Mouse (Mus musculus): ENCODE measurements around the gene Gpr55.
A peak's percentile ranks its signal among the peaks of the same experiment; 100 is the strongest.

Gene Gpr55

DNA sequence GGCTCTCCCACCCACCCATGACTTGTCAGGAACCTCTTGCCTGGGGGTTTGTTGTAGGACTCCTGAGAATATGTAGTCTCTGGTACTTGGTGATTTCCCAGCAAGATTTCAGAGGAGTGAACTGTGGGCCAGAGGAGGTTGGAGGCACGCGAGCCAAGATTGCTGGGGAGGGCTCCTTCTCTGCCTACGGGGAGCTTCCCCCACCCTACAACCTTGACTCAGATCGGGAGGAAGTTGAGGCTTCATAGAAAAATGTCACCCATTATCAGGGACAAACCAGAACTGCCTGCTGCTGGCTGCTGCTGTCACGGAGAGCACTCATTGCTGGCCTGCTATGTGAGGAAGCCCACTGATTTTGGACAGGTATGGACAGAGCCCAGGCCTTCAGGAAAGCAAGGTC is 3.5 kb downstream of the Gpr55 start:
- DNase-seq, result no peak

DNA sequence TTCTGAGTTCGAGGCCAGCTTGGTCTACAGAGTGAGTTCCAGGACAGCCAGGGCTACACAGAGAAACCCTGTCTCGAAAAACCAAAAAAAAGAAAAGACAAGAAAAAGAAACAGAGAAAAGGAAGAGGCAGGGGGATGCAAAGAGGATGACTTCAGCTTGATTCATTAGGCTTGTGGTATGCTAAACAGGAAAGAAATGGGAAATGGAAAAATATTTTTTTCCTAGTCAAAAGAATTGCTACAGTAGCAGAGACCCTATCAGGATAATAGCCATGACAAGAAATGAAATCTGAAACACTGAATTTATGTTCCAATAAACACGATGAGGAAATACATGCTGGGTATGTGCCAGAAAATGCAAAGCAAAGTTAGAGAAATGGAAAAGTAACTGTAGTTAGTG is 5.7 kb downstream of the Gpr55 start:
- DNase-seq, result no peak

DNA sequence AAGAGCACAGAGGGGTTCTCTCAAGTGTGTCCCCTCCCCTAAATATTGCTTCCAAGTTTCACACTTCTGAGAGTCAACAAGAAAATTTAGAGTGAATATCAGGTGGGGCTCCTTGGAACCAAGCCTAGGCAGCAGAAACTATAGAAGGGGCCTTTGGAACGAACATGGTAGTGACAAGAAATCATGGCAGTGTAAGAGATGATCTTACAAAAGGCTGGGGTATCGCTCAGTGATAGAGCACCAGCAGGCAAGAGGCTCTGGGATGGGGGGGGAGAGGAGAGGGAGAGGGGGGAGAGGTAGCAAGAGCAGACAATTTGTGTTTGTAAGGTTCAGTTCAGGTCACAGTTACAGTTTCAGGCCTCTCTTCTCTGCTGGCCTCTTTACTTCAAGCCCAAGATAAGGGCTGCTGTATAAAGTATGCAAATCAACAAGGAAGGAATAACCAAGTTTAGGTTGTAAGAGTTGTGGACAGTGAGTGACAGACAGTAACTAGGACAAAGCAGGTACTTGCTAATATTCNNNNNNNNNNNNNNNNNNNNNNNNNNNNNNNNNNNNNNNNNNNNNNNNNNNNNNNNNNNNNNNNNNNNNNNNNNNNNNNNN is 11.6 kb downstream of the Gpr55 start:
- no peak for DNase-seq

DNA sequence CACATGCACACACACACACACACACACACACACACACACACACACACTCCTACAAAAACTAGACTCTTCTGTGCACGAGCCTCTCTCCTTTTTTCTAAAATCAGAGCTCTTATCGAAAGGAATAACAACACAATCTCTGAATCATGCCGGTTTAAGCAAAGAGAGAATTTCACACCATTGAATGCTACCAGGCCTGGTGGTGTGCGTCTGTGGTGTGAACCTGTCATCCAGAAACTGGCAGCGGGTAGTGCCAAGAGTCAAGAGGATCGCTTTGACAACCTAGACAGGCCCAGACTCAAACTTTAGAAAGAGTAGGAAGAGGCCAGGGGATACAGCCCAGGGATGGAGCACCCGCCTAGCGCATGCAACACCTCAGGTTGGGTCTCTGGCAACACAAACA is 18.5 kb downstream of the Gpr55 start:
- DNase-seq, result no peak

DNA sequence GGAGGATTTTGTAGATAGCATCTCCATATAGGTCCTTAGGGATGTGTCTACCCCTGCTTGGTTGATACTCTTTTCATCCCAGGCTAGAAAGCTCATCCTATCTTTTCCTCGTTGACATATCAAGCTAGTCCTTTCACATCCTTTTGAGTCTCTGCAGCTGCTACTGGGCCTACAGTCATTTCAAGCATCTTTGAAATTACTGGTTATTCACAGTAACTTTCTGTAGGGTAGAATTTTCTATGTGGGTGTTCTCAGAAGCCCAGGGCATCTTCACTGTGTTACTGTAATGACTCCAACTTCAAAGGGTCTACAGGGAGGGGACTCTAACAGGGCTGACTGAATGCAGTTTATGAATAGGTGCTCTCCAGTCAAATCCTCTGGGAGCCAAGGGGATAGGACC is 23.5 kb downstream of the Gpr55 start:
- DNase-seq, result no peak

DNA sequence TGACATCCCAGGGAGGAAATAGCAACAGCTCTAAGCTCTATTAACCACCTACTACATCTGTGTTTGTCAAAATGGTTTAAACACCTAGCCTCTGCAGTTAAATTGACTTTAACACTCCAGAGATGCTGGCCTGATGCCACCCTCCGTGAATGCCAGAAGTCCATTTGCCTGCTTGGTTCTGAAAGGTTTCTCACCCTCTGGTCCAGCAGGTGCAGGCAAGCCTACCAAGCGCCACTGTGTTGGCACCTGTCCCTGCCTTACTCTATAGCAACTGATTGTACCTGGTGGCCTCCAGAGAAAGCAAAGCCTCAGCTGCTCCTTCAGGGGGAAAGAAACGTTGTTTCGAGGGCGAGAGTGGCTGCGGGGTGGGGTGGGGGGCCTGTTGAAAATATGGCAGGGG is 24.5 kb downstream of the Gpr55 start:
- no peak for DNase-seq

DNA sequence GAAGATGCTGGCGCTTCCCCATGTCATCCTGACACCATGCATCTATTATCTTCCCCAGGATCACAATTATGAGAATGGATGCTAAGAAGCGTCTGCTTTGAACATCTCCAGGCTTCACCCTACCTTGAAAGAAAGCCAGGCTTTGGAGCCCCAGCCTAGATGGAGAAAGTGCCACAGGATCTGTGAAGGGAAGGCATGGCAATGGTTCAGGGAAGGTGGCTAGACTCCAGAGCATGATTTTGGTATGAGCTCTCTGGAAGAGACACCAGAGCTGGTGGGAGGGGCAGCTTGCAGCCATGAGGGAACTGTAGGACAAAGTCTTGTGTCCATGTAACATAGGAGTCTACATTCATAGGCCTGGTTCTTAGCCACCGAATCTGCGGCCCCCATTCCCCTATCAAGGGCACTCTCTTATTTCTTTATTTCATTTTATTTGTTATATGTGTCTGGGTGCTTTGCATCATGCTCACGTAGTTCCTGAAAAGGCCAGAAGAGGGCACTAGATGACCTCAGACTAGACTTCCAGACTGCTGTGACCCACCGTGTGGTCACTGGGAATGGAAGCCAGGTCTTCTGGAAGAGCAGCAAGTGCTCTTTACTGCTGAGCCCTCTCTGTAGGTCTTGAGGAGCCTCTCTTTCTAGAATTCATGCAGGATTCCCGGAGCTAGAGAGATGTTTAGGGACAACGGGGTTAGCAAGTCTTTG is 25.5 kb downstream of the Gpr55 start:
- peak; percentile 51 for DNase-seq

DNA sequence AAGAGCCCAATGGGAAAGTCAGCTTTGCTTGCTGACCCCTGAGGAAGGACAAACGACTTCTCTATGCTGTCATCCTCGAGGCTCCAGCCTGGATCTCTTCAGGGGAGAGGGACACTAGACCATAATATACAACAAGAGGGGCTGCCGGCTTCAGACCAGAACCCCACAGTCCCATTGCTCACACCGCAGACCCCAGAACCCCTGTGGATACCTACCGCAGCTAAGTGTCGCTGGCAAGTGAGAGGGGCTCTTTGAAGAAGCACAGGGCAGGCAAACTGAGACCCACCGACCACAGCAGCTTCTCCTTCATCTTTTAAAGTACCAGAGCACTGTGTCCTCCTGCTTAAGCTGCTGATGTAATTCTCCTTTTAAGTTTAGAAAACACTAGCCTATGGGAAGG is 26.2 kb downstream of the Gpr55 start:
- no peak for DNase-seq

DNA sequence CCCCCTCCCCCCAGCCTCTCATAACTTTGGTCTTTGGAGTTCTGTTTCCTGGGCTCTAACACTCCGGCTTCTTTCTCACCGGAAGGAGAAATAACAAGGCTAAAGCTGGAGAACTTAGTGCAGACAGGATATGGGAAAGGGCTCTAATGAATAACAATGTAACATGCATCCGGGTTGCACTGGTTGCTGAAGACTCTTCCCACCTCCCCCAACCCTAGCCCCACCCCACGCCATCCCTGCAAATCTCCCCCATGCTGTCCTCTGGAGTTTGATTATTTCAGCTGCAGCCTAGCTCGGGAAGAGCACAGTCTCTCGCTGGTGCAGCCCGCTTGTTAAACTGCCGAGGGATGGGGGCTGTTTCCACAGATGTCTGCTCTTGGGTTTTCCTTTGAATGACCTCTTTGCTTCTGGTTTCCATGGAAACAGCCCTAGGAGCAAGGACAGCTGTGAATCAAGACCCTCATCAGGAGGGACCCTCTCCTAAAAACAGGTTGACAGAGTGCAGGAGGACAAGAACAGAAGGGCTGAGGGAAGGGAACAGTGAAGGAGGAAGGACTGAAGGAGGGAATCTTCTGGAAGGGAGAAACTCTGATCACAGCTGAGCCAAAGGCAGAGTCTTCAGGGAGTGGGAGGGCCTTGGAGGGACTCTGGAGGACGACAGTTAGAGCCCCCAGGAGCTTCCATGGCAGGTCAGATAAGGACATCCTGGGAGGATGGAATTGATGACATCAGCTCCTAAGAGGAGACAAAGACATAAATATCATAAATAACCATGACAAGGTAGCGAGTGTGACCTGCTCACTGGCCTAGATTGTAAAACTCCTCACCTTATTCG is 27.0 kb downstream of the Gpr55 start:
- DNase-seq, result no peak

DNA sequence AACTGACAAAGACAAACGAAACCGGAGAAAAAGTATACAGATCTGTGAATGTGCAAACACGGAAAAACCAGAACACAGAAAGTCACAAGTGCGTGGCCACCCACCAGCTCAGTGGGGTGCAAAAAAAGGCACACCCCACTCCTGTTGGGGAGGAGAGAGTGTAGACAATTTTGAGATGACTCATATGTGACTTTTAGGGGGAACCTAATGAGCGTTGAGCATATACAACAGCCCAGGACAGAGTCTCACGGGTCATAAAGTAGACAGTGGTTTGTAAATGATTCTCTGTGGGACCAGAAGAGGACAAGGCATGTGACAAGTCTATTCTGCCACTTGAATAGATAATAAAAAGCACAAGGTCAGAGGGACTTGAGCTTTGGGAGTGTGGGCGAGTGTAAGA is 27.6 kb downstream of the Gpr55 start:
- no peak for DNase-seq

DNA sequence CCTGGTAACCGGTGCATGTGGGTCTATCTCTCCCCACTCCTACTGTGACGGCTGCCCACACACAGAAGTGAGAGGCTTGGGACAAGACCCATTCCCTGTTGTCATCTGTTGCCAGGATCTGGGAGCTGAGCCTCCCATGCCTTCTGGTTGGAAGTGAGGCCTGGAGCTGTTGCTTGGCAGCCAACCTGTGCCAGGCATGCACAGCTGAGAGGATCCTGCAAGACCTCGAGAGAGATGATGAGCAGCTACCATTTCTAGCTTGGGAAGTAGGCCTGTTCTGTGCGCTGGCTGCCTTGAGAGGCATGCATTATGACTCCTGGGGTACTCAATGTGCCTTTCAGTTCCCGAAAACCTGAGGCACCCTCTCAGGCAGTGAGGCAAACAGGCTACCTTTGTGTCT is 29.6 kb downstream of the Gpr55 start:
- no peak for DNase-seq

DNA sequence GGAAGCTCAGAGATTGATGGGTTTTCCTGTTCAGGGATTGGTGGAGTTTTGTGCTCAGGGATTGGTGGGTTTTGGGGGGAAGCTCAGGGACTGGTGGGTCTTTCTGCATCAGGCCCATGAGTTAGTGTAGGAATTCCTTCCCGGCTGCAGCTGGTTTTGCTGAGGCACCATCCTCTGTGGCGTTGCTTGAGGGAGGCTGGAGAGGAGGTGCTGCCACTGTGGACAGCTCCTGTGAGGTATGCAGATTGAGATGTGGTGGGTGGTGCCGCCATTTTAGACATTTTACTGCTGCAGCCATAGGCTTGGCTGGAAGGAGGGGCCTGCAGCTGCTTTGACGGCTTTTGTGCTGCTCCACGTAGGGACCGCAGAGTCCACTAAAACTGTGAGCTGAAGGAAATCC is 31.4 kb downstream of the Gpr55 start:
- DNase-seq, result no peak

DNA sequence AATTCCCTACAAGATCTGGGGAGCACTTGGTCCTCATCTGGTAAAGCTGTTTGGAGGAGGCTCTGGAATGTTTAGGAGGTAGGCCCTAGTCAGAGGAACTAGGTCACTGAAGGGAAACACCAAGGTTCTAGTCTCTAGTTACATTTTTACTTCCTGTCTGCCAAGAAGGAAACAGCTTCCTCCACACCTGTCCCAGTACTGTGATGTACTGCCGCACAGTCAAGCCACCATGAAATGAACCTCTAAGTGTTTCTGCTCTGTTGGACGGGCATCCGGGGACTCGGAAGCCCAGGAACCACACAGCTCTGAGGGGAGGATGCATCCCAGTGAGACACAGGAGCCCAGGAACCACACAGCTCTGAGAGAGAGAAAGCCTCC is 32.1 kb downstream of the Gpr55 start:
- no peak for DNase-seq

DNA sequence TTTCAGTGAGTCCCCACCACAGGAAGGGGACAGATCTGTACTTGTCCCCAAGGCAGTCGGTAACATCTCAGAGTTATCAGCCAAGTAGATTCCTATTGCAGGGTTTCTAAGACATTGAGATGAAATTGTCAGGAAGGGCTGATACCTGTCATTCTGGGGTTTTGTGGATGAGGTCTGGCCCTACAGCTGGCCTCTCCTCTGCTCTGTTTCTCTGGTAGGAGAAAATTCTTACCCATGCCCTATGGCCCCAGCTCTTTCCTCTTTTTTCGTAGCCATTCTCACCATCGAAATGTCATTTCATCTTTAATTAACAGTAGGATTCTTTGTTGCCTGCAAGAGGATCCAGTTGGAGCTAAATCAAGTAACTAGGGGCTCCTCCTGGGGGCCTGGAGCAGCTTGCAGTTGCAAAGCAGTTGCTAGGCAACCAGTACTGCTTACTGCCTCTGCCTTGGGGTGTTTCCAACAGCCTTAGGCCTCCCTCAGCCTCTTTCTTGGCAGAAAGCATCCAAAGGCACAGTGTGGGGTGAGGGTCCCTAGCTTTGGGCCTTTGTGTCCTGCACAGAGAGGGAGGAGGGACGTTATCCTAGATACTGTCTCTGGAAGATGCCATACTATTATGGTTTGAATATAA is 32.6 kb downstream of the Gpr55 start, which contains the start of gene 4933407L21Rik:
Gene 4933407L21Rik, plus strand, starts transcription at position 427 of the 631 bp plus-strand sequence.
- no peak for DNase-seq

DNA sequence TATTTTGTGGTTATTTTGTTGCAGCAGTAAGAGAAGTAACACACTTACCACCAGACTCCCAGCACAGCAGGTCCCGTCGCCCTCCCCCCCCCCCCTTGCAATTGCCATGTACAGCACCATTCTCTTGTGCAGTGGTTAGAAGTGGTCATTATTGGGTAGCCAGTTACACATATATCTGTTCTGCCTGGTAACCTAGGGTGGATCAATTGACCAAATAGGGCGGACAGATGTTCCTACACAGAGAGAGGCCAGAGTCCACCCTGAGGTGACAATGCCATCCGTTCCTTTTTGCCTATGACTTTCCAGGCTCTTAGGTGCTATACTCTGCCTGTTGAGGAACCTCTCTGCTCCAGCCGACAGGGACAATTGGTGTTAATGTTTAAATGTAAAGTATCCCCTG is 35.6 kb downstream of the Gpr55 start:
- no peak for DNase-seq

DNA sequence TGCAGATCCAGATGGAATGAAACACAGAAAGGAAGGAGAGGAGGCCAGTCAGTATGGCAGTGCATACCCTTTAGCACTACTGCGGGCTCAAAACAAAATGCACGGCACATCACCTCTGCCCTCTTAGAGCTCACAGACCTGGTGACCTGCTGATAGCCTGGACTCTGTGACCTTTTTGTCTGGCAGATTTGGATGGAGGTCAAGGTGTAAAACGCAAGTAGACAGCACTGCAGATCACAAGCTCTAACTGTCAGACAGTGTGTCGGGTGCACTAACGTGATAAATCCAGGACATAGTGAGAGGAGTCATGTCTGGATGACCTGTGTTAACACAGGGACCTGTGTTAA is 38.0 kb downstream of the Gpr55 start:
- DNase-seq, result no peak

DNA sequence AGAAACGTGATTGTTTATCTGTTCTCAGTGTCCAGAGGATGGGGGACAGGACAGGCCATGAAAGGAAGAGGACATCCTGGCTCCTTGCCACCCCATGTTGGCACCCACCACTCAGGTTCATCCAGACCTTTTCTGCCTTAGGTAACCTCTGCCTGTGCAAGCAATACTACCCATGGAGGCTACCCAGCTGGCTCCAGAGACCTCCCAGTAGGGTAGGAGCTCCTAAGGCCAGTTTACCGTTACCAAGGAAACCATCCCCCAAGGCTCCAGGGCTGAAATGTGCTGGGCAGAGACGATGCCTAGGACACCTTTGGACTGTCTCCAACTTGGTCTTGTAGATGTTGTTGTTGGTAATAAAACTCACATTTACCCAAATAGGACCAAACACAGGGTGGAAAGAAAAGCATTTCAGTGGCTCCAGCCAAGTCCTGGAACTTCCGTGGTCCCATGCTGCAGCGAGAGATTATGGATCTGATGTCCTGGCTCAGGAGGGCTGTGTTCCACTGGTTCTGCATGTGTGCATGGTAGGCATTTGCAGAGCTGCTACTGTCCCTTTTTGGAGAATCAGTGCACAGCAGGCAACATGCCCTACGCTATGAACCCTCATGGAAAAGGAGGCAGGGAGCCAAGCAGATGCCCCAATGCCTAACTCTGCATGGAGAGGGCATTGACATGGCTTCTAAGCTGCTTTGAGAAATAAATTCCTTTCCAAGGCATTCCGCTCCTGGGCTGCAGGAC is 38.5 kb downstream of the Gpr55 start:
- DNase-seq, result no peak

DNA sequence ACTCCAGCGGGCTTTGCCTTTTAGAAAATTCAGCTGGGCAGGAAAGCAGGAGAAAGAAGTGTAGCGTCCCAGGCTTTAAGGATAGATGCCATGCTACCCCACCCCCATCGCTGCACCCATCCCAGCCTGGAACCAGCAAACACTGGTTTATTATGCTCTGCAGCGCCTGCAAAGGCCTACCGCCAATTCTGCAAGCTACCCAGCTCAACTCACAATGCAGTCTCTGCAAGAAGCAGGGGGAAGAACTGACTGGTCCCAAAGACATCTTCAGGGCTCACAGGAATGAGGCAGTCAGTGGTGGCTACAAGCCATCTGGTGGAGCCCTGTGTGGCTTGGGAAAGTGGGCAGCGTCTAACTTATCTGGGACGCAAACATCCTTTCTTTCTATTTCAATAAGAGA is 39.1 kb downstream of the Gpr55 start:
- no peak for DNase-seq

DNA sequence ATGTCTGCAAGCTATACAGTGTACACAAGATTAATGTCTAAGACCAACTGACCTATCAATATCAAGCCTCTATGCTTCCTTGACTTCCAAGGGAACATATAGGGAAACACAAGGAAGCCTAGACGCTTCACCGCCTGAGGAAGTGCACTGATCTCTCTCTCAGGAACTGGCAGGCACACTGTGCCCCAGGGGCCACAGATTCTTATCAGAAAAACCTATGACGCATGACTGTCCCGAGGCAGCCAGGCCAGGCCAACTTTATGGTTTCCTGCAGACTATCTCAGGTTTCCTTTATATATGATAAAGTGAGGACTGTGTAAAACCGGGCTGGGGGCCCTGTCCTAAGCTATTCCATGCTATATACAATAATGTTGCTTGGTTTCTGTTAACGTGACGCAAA is 41.2 kb downstream of the Gpr55 start:
- no peak for DNase-seq

DNA sequence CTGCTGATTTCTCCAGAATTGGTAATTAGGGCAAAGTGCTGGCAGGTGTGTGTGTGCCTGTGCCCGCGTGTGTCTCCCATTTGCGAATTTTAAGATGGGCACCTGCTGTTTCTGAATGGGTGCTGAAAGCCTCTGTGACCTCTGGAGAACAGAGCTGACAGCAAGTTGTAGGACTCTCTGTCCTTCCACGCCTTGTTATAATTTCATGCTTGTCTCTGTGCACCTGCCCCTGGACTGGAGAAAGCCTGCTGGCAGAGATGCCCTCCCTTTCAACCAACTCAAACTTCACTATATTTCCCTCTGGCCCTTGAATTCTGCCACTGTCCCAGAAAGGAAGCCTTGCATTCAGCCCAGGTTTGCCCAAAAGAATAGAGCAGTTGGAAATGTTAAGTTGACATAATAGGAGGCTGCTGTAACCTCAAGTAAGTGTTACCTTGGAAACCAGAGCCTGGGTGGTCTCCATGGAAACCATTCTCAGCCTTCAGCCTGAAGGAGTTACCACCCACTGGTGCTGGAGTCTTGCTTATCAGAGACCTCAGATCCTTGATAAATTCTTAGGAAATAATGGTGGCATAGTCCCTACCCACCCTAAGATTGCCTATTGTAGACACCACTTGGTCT is 43.9 kb downstream of the Gpr55 start:
- DNase-seq, result no peak

DNA sequence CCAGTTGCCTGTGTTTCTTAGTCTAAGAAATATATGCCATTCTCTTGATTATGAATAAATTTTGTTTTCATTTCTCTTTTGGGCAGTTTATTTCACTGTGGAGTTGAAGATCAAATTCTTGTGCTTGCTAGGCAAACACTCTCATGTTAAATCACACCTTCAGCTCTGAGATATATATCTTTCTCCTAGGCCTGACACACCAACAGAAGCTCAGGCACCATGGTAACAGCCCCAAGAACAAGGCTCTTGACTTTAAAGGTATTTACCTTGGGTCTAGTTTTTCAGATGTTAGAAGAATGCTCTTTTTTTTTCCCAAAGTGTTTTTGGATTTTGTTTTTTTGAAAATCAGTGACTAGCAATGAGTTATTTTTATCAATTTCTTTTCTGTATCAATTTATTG is 44.9 kb downstream of the Gpr55 start:
- DNase-seq, result no peak

DNA sequence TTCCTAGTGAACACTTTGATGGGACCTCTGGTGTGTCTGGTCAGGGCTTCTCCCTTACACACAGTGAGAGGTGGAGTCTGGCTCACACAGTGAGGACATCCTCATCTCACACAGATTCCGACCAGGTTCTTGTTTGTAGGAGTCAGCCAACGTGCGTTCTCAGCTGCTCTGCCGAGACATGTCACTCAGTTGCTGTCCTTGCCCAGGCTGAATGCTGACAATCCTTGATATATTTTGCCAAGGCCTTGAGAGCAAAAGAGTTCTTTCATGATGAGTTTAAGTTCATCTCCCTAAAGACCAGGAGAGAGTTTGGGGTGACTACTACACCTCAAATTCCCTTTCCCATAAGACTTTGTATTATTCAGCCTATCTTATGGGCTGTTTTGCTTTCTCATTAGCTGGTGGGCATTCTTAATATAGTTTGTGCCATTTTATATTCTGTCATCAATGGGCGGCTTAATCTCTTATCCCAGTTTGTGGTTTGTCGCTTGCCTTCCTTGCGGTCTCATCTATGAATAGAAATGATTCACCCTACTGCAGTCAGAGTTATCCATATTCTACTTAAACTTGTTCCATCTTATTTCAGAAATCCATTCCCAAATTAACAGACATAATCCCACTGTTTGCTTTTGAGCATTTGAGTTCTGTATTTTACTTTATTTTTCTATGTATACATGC is 47.6 kb downstream of the Gpr55 start:
- DNase-seq, result no peak

All from cerebellum, adult 8-10 months (tissue).